Mouse (Mus musculus) embryonic fibroblast, embryonic 13.5 days (primary cell): ENCODE results near the gene Pip4k2b. TPM values are rescaled to one million over a fixed set of nuclear protein-coding genes. Genes with fewer than 3 reads are reported as not detected.
"Not testable (repeated sequence)": the region's sequence is repeated elsewhere in the genome, so short reads cannot be mapped to it uniquely, and the experiment has no call there.

Experiments
- H3K27ac ChIP-seq: 2 replicates; pipeline ENCODE4 v1.5.1; 2012; ENCODE audit warnings: low read length, control low read depth, inconsistent platforms; ENCODE audit not compliant: insufficient read depth
- H3K4me1 ChIP-seq: 2 replicates; pipeline ENCODE4 v1.6.1; 2011; ENCODE audit warnings: low read length; ENCODE audit not compliant: control insufficient read depth, insufficient read depth
- H3K4me3 ChIP-seq: 2 replicates; pipeline ENCODE4 v1.5.1; 2011; ENCODE audit warnings: mild to moderate bottlenecking, control low read depth, low read length; ENCODE audit not compliant: insufficient read depth
- CTCF ChIP-seq: IDR thresholded peaks from 2 replicates; pipeline ENCODE4 v1.5.1; 2011; ENCODE audit warnings: mild to moderate bottlenecking, control low read depth, low read length, moderate library complexity, borderline replicate concordance; ENCODE audit not compliant: insufficient read depth
- POLR2A ChIP-seq: IDR thresholded peaks from 2 replicates; pipeline ENCODE4 v1.6.1; 2011; ENCODE audit warnings: low read depth, mild to moderate bottlenecking, control low read depth, low read length, moderate library complexity
- polyA plus RNA-seq: library from polyadenylated mRNA; stranded (reverse); fragments of >200 nt; gene quantifications from 2 replicates; pipeline ENCODE4 v1.2.4, GENCODE M21; 2011; ENCODE audit warnings: low read depth; ENCODE audit not compliant: missing spikeins, insufficient read length

Gene Pip4k2b
- polyA plus RNA-seq, 1 experiment = 40.7 TPM

DNA sequence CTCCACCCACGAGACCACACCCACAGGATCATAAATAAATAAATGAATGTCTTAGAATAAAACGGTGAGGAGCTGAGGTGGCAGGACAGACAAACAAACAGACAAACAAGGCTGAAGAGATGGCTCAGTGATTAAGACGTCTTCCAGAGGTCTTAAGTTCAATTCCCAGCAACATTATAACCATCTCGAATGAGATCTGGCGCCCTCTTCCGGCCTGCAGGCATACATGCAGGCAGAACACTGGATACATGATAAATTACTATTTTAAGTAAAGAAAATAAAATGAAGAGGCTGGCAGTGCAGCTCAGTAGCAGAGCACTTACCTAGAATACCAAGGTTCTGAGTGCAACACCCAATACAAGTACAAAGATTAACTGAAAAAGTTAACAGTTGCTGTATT is 5.8 kb downstream of the Pip4k2b start:
- TF ChIP-seq POLR2A (no peak), CTCF (no peak)
- no peak overlapping the region for H3K4me3 ChIP-seq
- peaks cover 20% of the 10 kb centered on the region for H3K4me1 ChIP-seq
- H3K27ac ChIP-seq = no peak overlapping the region

DNA sequence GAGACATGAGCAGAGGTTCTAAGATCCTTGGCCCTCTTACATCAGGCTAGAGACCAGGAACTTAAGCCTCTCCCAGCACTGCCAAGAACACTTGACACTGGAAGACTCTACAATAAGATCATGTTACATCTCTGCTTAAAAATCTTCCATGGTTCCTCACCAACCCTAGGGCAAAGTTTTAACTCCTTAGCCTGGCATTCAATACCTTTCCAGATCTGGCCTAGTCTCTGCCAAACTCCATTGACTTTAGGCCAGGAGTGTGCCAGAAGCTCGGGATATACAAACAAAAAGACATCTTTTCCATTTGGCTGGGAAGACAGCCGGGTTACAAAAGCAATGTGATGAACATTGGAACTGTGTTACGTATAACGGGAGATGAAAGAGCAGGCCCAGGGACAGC is 6.9 kb downstream of the Pip4k2b start:
- H3K4me1 ChIP-seq = peaks cover 15% of the 10 kb centered on the region
- TF ChIP-seq POLR2A = no peak
- no peak for TF ChIP-seq CTCF
- H3K4me3 ChIP-seq = no peak overlapping the region
- H3K27ac ChIP-seq = peak overlapping the region; percentile 44; the same call in 1 of the 2 replicates

GRCm38 (mm10) chr11:97736645-97737044 is 7.9 kb downstream of the Pip4k2b start:
- Histone ChIP-seq H3K4me3 (no peak overlapping the region), H3K4me1 (peaks cover 12% of the 10 kb centered on the region), H3K27ac (no peak overlapping the region)
- TF ChIP-seq POLR2A = no peak
- no peak for TF ChIP-seq CTCF

DNA sequence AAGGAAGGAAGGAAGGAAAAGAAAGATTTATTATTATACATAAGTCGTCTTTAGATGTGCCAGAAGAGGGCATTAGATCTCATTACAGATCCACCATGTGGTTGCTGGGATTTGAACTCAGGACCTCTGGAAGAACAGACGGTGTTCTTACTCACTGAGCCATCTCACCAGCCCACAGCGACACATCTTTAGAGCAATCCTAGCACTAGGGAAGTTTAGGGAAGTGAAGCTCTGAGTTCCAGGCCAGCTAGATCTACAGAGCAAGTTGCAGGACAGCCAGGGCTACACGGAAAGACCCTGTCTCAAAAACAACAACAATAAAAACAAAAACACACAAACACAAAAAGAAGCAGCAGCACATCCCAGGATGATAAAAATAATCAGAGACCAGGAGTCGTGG is 9.7 kb downstream of the Pip4k2b start:
- not testable (repeated sequence) for H3K27ac ChIP-seq, H3K4me3 ChIP-seq, H3K4me1 ChIP-seq

GRCm38 (mm10) chr11:97733689-97734088 is 10.8 kb downstream of the Pip4k2b start:
- Histone ChIP-seq H3K27ac (no peak overlapping the region), H3K4me3 (no peak overlapping the region)
- TF ChIP-seq CTCF (no peak), POLR2A (no peak)

GRCm38 (mm10) chr11:97728730-97729129 is 15.8 kb downstream of the Pip4k2b start:
- TF ChIP-seq CTCF (no peak), POLR2A (no peak)
- H3K27ac ChIP-seq = no peak overlapping the region
- no peak overlapping the region for H3K4me3 ChIP-seq
- H3K4me1 ChIP-seq = peaks cover 1% of the 10 kb centered on the region; the same call in 1 of the 2 replicates

More at GRCm38 (mm10) chr11:97733689-97734088, 10.8 kb downstream of the Pip4k2b start:
- H3K4me1 ChIP-seq = peaks cover 7% of the 10 kb centered on the region

DNA sequence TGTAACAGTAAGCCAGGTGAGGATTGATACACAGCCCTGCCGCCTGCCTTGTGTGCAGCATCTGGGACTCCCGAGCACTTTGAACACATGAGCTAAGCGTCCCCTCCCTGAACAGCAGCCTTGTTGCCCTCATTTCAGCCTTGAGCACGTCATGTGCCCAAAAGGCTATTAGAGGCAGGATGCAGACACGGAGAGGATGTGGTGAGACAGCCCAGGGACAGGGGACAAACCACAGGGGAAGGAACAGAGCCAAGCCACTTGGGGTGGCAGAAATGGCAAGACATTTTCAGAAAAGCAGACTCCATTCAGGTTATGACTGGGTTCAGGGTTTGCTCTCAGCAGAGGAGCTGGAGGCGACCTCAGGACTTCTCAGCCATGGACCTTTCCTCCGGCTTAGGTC is 16.2 kb downstream of the Pip4k2b start:
- TF ChIP-seq POLR2A = no peak
- no peak for TF ChIP-seq CTCF
- no peaks in the 10 kb centered on the region; the same call in 1 of the 2 replicates for H3K4me1 ChIP-seq
- no peak overlapping the region for H3K27ac ChIP-seq
- no peak overlapping the region for H3K4me3 ChIP-seq

DNA sequence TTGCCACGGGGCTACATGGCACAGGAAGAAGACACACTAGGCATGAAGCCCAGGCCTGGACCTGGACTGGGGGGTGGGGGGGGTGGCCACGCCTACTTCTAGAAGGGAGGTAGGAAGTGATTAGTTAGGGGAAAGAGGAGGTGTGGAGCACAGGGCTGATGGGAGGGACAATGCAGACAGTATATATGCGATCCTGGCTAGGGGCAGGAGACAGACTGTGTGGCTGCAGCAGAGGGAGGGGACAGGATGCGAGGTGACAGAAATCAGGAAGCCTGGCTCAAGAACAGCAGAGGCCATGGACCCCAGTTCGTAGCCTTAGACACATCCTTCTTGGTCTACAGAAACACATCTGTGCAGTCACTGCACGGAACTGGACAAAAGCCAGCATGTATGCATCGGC is 20.8 kb downstream of the Pip4k2b start:
- H3K4me1 ChIP-seq = no peaks in the 10 kb centered on the region; the same call in 1 of the 2 replicates
- no peak for TF ChIP-seq POLR2A
- no peak for TF ChIP-seq CTCF

GRCm38 (mm10) chr11:97721338-97721737 is 23.2 kb downstream of the Pip4k2b start:
- Histone ChIP-seq H3K4me3 (no peak overlapping the region), H3K27ac (no peak overlapping the region), H3K4me1 (no peaks in the 10 kb centered on the region)
- TF ChIP-seq POLR2A (no peak), CTCF (no peak)

More for the DNA sequence above, 20.8 kb downstream of the Pip4k2b start:
- no peak overlapping the region for H3K4me3 ChIP-seq
- H3K27ac ChIP-seq = no peak overlapping the region

GRCm38 (mm10) chr11:97719041-97719440 is 25.5 kb downstream of the Pip4k2b start:
- H3K4me1 ChIP-seq = no peaks in the 10 kb centered on the region
- TF ChIP-seq CTCF = no peak
- no peak for TF ChIP-seq POLR2A

More at GRCm38 (mm10) chr11:97719041-97719440, 25.5 kb downstream of the Pip4k2b start:
- H3K27ac ChIP-seq = no peak overlapping the region
- H3K4me3 ChIP-seq = no peak overlapping the region
